ENCODE assay signal across 12 mouse cellular contexts in genomic region chr11:112849974-112850373, GRCm38 (mm10).
DNase-seq lines count a peak whose midpoint lies in the region.
"Had no signal": no experiment of that assay in that cellular context is flagged by ENCODE, and none has a peak within 500 bp of the region (broad histone marks: within the 10 kb centered on the region; RNA-seq: fewer than 3 reads in every experiment).

No protein-coding gene starts in this region.

- DNase-seq in adrenal gland, postnatal 14 days: peak; percentile 11
- DNase-seq in adrenal gland, postnatal 25 days: no peak
- DNase-seq in ovary, adult 18-20 months (ENCODE audit: low spot score): peak; percentile 30
- DNase-seq in ovary, postnatal 14 days (ENCODE audit: low spot score): no peak
- peak; percentile 62 for DNase-seq in testis, postnatal 10 days (ENCODE audit: low spot score)
- no peak for DNase-seq in neural tube, embryonic 10.5 days (ENCODE audit: extremely low spot score, low spot score)
- DNase-seq: B cell, adult 2 months; cerebellum, adult 2 months; cerebellum, postnatal 10 days; forebrain, postnatal 0 days; gastrocnemius, postnatal 36 days; kidney, adult 11 months had no signal

Comparison
In these comparisons a context has a peak if more than half of its experiments do, and no peak if none do; other contexts are left out.
1. DNase-seq: peak in adrenal gland, postnatal 14 days (single experiment), ovary, adult 18-20 months (single experiment) and testis, postnatal 10 days (single experiment); none in adrenal gland, postnatal 25 days (single experiment), ovary, postnatal 14 days (single experiment) and neural tube, embryonic 10.5 days (single experiment).